Mouse (Mus musculus) small intestine, adult 2 months (tissue): ENCODE results near the gene Nup155. TPM values are rescaled to one million over a fixed set of nuclear protein-coding genes. Genes with fewer than 3 reads are reported as not detected.
A peak's percentile ranks its signal among the peaks of the same experiment; 100 is the strongest.

Source experiments
- H3K27ac ChIP-seq: fragments of 200-500 bp; 2 replicates; pipeline ENCODE4 v1.5.1; 2012; ENCODE audit warnings: low read depth, low read length, control low read depth, inconsistent platforms; ENCODE audit not compliant: insufficient read depth
- H3K27me3 ChIP-seq: fragments of 200-500 bp; 2 replicates; pipeline ENCODE4 v1.6.1; 2012; ENCODE audit warnings: mild to moderate bottlenecking, moderate library complexity, low read length, inconsistent platforms; ENCODE audit not compliant: control insufficient read depth, insufficient read depth
- H3K36me3 ChIP-seq: fragments of 200-500 bp; 2 replicates; pipeline ENCODE4 v1.6.1; 2012; ENCODE audit warnings: mild to moderate bottlenecking, low read length, control low read depth, inconsistent platforms; ENCODE audit not compliant: control insufficient read depth, insufficient read depth
- H3K4me1 ChIP-seq: fragments of 200-500 bp; 2 replicates; pipeline ENCODE4 v1.6.1; 2012; ENCODE audit warnings: low read length, inconsistent platforms, mixed read lengths; ENCODE audit not compliant: control insufficient read depth, insufficient read depth, insufficient read length
- H3K4me3 ChIP-seq: fragments of 200-500 bp; 2 replicates; pipeline ENCODE4 v1.5.1; 2012; ENCODE audit warnings: low read depth, mild to moderate bottlenecking, control low read depth, inconsistent platforms, low read length, moderate library complexity
- CTCF ChIP-seq: fragments of 200-500 bp; IDR thresholded peaks from 2 replicates; pipeline ENCODE4 v1.5.1; 2012; ENCODE audit warnings: low read depth, mild to moderate bottlenecking, control low read depth, inconsistent platforms, low read length, moderate library complexity, mixed read lengths; ENCODE audit not compliant: insufficient replicate concordance, insufficient read length; ENCODE audit errors: extremely low read depth
- POLR2A ChIP-seq: fragments of 200-500 bp; IDR thresholded peaks from 2 replicates; pipeline ENCODE4 v1.6.1; 2012; ENCODE audit warnings: low read depth, mild to moderate bottlenecking, control low read depth, inconsistent platforms, low read length, moderate library complexity
- WGBS: fragments of 180-500 bp; shearing (Covaris S2); methylation state at CpG from one replicate; pipeline ENCODE4 v1.1.7; 2018; 5-methylcytosine and 5-hydroxymethylcytosine counted together
- polyA plus RNA-seq: library from polyadenylated mRNA; depleted of rRNA; stranded (reverse); fragments of >200 nt; gene quantifications from 2 replicates; pipeline ENCODE4 v1.2.3, GENCODE M21; 2012

Nup155 gene
- polyA plus RNA-seq, 1 experiment = 2.0 TPM

DNA sequence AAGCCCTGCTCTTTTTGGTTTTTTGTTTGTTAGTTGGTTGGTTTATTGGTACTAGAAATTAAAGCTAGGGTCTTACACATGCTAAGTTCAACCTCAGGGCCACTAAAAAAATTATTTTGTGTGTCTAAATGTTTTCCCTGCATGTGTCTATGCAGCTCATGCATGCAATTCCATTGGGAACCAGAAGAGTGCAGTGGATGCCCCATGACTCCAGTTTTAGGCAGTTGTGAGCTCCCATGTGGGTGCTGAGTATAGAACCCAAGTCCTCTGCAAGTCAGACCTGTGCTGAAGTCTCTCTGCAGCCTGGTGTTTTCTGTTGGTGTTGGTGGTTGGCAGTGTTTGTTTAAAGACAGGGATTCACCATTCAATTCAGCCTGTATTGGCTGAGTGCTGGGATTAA is 22.7 kb downstream of the Nup155 start:
- Histone ChIP-seq H3K36me3 (peaks cover 59% of the 10 kb centered on the region), H3K4me1 (no peaks in the 10 kb centered on the region), H3K27me3 (no peaks in the 10 kb centered on the region), H3K27ac (no peak overlapping the region), H3K4me3 (no peak overlapping the region)
- TF ChIP-seq POLR2A (no peak), CTCF (no peak)

- peaks cover 58% of the 10 kb centered on the region for H3K36me3 ChIP-seq
Measured at GRCm38 (mm10) chr15:8135606-8136005, 26.5 kb downstream of the Nup155 start.

GRCm38 (mm10) chr15:8161841-8162240 is 52.8 kb downstream of the Nup155 start:
- Histone ChIP-seq H3K36me3 (peaks cover 15% of the 10 kb centered on the region), H3K27ac (no peak overlapping the region), H3K27me3 (no peaks in the 10 kb centered on the region), H3K4me1 (no peaks in the 10 kb centered on the region), H3K4me3 (no peak overlapping the region)
- no peak for TF ChIP-seq POLR2A
- TF ChIP-seq CTCF = no peak
- WGBS = 56% methylated on average over 1 of the region's 1 CpGs

More at GRCm38 (mm10) chr15:8135606-8136005, 26.5 kb downstream of the Nup155 start:
- TF ChIP-seq CTCF (no peak), POLR2A (no peak)
- Histone ChIP-seq H3K27ac (no peak overlapping the region), H3K4me1 (no peaks in the 10 kb centered on the region), H3K27me3 (no peaks in the 10 kb centered on the region), H3K4me3 (no peak overlapping the region)
- 81% methylated on average over 5 of the region's 5 CpGs for WGBS

DNA sequence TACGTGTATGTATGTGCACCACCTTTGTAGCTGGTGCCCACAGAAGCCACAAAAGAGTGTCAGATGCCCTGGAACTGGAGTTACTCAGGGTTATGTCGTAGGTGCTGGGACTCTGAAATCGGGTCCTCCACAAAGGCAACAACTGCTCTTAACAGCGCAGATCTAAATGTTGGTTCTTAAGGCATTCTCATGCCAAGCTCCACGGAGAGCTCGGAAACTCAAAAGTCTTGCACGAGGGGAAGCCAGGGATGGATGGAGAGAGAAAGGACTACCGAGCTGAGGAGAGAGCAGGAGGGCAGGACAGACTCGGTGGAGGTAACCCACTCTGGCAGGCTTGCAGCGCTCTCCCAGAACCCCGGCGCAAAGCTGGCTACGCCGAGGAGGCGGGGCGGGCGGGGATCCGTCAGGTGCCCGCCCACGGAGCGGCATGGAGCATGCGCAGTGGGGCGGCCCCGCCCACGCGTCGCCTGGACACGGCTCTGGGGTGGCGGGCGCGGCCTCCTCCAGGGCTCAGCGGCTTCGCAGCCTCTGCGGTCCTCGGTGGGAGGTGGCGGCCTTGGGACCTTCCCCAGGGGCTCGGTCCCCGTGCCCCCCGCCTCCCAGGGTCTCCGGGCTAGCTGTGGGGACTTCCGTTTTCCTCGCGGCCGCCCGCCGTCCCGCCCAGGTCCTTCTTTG is 59.7 kb downstream of the Nup155 start, which contains the start of gene Cplane1:
Cplane1 (plus strand) TSS at position 516 of the 675 bp plus-strand sequence.
- under 1% methylated on average over 46 of the region's 47 CpGs for WGBS
- Histone ChIP-seq H3K27me3 (no peaks in the 10 kb centered on the region), H3K4me3 (peak within 1 kb of the TSS; percentile 89), H3K36me3 (no peaks in the 10 kb centered on the region), H3K4me1 (no peaks in the 10 kb centered on the region), H3K27ac (peak within 1 kb of the TSS; percentile 11; the same call in 1 of the 2 replicates)
- no peak for TF ChIP-seq CTCF
- peak; percentile 73 for TF ChIP-seq POLR2A

DNA sequence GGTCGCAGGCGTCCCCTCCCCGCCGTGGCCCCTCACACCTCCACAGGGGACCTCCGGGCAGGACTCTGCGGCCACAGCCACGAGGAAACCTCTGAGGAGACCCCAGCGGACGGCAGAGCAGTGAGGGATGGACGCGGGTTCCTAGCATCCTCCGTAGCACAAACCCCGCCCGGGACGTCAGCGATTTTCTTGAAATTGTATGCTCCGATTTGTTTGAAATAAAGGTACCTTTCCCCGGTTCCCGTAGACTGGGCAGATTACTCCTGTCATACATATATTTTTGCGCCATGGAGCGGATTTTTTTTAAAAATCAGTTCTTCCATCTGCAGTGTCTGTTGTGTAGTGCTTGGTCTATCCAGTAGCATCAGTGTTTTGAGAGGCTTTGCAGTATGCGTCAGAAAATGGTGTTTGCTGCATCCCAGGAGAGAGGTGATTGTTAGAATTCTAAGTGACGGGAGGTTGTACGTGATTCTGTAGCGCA is 60.2 kb downstream of the Nup155 start:
- Histone ChIP-seq H3K27ac (no peak overlapping the region), H3K4me3 (peak overlapping the region; percentile 89), H3K4me1 (no peaks in the 10 kb centered on the region), H3K27me3 (no peaks in the 10 kb centered on the region), H3K36me3 (no peaks in the 10 kb centered on the region)
- TF ChIP-seq POLR2A = no peak
- no peak for TF ChIP-seq CTCF
- 1% methylated on average over 25 of the region's 25 CpGs for WGBS

DNA sequence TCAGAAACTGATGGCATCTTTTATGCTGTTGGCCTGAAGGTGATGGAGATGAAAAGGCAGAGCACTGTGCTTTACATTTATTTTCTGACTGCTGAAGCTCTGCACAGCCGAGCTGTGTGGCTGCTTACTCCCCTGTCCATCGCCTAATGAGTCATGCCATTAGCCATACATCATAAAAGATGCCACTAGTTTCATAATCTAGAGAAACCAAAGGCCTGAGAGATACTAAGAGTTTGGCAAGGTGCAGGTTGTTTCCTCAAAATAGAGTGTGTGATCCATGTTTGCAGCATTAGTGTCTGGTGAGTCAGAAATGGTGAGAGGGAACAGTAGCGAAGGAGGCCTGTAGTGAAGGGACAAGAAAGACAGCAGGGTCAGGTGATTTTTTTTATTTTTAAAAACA is 80.5 kb downstream of the Nup155 start:
- no peak overlapping the region for H3K27ac ChIP-seq
- no peak overlapping the region for H3K4me3 ChIP-seq
- WGBS = 87% methylated on average over 3 of the region's 3 CpGs
- H3K4me1 ChIP-seq = no peaks in the 10 kb centered on the region
- H3K27me3 ChIP-seq = no peaks in the 10 kb centered on the region
- H3K36me3 ChIP-seq = 0 out of 2 replicates have a peak, but pooled peaks cover 3% of the 10 kb centered on the region
- TF ChIP-seq CTCF (no peak), POLR2A (no peak)

DNA sequence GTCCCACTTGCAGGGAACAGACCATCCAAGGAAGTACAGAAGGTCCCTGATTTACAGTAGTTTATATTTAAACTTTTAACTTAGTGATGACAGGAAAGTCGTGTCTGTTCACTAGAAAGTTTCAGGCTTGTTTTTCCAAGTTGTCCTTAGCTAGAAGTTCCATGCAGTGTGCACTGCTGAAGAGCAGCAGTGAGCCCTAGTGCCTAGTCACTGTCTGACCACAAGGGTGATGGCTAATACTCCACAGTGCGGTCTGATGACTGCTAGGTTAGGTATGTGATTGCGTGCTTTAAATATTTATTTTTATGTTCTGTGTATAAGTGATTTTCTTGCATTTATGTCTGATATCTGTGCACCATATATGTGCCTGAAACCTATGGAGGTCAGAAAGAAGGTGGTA is 81.4 kb downstream of the Nup155 start:
- Histone ChIP-seq H3K27me3 (no peaks in the 10 kb centered on the region), H3K27ac (no peak overlapping the region), H3K4me3 (no peak overlapping the region), H3K36me3 (0 out of 2 replicates have a peak, but pooled peaks cover 3% of the 10 kb centered on the region), H3K4me1 (no peaks in the 10 kb centered on the region)
- 89% methylated on average over 3 of the region's 3 CpGs for WGBS
- TF ChIP-seq CTCF (no peak), POLR2A (no peak)
